Mouse (Mus musculus) adrenal gland, postnatal 14 days (tissue): ENCODE results near the gene Nup50. TPM values are rescaled to one million over a fixed set of nuclear protein-coding genes. Genes with fewer than 3 reads are reported as not detected.

Source experiments
- DNase-seq: peaks from one replicate; pipeline ENCODE4 v3.0.0; 2021; ENCODE audit warnings: mixed read lengths
- total RNA-seq: library from RNA; stranded (reverse); gene quantifications from 2 replicates; pipeline ENCODE4 v1.2.3, GENCODE M21; 2021

Gene Nup50
- total RNA-seq, 1 experiment from 2014 or later: 30.9 TPM

DNA sequence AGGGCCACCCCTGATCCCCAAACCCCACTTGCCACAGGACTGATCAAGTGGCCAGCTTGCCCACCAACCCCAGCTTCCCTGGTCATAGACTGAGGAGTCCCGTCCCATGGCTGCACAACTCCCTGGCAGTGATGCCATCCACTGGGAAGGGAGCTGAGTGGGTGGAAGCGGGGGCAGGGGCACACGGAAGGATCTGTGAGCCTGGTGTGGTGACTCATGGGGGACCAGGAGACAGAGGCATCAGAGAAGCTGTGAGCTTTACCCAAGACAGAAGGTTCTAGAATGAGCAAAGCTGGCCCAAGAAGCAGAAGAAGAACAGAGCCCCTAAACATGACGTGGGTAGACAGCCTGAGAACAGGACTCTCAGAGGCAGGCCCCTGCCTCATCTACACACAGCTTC, 26.8 kb downstream of the Nup50 start:
- no peak for DNase-seq

DNA sequence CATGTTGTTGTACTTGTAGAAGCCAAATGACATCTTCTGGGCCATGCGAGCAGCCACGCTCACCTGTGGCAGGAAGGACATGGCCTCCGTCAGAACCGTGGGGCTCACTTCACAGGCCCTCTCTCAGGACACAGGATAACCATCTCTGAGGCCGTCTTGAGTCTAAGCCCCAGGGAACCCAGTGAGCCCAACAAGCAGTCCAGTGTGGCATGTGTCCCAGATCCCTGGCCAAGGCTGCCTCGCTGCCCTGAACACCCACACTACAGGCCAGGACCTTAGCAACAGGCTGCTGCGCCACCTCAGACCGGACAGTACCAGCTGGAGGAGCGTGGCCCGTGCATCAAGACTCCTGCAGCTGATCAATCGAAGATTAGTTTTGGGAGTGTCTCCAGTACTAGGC, 30.0 kb downstream of the Nup50 start:
- DNase-seq: peak; percentile 32

DNA sequence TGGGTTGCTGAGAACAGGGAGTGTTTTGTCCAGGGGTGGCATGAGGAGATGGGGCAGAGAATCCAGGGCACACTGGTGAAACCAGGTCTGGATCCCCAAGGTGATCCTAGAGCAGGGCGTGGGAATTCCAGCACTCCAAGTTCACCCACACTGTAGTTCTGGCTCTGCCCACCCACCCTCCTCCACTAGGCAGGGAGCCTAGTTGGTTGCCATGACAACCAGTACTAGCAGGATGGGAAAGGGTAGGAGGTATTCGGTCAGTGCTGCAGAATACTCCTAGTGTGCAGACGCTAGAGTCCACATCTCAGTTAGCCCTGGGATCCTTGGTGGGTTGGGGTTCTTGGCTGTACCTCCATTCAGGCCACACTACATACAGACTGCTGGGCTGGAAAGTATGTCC, 34.6 kb downstream of the Nup50 start:
- no peak for DNase-seq

DNA sequence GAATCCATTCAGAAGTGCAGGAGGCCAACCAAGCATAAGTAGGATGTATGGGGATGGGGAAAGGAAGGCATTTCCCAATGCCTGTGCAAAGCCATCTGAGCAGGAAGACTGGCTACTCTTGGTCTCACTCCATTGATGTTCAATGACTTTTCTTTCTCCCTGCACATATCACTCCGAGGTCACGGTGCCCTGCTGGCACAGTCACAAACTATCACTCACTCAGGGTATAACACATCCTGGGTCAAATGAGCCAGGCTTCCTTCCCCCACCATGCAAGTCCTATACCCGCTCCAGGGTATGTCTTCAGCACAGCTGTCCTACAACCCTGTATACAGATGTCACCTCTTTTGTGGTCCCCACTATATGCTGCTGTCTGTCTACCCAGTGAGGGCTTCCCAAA, 35.1 kb downstream of the Nup50 start:
- peak; percentile 72 for DNase-seq

DNA sequence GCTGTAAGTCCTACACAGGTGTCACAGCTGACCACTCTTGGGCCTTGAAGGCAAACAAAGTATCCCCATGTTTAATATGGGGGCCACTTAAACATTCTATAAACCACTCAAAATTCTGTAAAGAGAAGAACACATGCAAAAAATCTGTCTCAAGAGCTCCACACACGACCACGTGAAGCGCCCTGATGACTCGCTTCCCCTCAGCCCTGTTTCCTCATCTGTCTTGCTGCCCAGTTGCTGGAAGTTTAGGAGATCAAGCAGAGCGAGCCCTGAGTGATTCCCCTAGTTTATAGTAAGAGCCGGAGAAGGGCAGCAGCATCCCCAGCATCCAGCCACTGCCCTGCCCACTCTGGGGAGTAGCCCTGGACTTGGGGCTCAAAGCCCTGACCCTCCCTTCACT, 36.7 kb downstream of the Nup50 start:
- no peak for DNase-seq

DNA sequence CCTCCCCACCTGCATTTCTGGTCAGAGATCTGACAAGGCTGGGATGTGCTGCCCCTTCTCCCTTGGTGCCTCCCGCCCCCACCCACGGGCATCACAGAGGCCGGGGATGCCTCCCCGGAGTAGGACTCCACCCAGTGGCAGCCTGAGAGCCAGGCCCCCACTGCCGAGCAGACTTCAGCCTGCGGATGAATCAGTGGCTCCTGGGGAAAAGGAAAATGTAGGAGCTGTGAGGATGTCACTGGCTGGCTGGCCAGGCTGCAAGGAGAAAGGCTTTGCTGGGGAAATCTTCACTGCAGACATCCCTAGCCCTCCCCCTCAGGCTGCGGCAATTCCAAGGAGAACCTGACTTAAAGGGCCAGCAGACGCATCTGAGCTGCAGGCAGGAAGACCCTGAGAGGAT, 37.5 kb downstream of the Nup50 start:
- peak; percentile 52 for DNase-seq

DNA sequence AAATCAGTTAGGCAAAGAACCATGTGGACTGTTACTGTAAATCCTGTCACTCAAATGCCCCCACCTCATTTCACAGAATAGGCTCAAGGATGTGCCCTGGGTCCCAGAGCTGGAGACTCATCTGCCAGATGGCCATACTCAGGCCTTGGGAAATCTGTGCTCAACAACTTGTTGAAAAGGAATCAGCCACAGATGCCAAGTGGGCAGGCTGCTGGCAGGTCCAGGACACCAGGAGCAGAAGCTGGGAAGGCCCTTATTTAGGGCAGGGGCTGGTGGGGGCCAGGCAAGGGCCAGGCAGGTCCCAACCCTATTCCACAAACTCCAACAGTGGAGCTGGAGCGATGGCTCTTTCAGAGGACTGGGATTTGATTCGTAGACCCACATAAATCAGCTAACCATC, 39.3 kb downstream of the Nup50 start:
- DNase-seq: no peak

DNA sequence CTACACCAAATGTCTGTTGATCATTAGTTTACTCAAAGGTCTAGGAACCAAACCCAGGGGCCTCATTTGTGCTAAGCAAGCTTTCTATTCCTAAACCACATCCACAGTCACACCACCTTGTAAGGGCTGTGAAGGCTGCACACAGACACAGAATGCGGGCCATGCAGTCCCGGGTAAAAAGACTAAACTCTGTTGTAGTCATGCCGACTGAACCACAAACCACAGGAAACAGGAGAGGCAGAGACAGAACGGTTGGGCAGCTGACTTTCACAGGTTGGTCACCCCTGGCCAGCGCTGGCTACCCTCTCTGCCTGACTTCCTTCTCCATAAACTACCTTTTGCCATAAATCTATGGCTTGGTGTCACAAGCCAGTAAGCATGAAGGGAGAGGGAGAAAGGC, 41.6 kb downstream of the Nup50 start:
- DNase-seq: no peak

DNA sequence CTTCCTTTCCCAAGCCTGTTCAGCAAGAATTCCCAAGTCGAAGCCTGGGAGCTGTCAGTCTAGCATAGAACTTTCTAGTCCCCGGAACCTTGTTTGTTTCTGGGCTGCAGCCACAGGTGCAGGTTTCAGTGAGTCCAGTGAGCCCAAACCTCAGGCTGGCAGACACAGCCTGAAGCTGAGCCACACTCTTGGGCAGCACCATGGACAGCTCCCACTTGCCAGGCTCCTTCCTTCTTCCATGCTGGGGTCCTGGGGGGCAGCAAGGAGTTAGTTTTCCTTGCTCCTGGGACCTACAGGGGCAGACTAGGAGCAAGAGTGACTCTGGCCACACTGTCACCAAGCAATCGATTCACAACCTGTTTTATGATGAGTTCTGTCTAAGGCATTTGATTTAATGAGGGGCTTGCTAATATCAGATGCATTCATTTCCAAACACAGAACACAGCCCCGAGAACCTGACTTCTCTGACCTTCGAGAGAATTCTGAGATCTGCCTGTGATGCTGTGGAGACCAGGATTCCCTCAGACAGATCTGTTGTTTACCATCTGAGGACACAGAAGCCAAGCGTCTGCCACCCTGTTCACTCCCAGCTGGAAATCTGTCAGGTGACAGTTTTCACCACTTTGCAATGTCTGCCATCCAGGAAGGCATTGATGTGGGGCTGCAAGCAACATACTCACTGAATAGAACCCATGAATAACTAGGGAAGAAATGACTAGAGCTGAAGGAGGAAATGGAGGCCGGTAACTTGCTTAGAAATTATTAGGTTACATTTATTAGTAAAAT, 42.6 kb downstream of the Nup50 start:
- peak; percentile 74 for DNase-seq

DNA sequence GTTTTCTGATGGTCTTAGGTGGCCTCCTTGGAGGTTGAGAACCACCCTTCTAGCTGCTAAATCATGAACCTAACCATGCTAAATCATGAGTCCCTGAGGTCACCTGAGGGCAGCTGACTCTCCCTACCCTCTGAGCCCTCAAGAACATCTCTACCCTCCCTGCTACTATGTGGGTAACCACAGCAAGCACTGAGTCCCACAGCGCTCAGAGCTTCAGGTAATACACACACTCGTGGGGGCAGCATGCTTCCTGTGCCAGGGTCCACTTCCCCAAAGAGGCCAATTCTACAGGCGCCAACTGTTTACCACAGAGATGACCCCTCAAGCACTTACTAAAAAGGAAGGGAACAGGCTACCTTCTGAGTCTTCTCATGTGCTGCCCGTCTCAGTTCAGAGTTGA, 45.3 kb downstream of the Nup50 start:
- DNase-seq: no peak

DNA sequence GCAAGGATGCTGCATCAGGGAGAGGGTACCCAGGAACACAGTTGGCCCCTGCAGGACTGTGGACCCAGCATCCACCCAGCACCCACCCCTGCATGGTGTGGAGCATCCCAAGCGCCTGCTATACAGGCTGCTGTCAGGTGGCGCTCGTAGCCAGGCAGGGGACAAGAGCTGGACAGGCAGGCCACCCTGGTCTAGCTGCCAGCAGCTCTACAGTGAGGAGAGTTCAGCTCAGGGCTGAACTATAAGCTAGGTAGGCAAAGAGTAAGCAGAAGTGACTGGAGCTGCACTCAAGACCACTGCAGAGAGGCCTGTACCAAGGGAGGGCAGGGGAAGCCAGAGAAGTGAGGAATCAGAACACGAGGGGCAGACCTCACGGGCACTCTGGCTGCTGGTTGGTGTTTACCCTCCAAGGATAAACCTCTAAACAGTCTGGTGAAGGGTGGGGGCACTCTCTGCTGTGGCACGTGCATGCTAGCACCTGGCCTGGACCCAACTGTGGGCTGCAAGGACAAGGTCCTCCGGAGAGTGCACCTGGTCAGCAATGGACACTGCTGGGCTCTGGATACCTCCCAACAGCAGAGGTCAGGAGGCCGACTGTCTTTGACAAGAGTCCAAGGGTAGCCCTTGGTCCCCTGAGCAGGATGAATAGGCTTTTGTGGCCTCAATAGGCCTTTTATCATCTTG, 49.8 kb downstream of the Nup50 start:
- DNase-seq: no peak

DNA sequence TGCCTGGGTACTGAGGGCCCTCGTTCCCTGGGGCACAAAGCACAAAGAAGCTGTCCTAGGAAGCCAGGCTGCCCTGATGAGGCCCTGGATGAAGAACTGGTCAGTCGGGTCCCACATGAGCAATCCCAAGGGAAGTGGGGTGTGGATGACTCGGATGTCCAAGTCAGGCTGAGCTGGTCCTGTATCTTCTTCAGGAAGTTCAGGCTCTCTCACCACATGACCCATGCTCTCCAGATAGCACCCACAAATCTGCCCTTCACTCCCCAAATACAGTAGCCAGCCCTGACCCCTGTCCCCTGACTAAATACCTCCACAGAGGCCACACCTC, 50.3 kb downstream of the Nup50 start:
- no peak for DNase-seq

DNA sequence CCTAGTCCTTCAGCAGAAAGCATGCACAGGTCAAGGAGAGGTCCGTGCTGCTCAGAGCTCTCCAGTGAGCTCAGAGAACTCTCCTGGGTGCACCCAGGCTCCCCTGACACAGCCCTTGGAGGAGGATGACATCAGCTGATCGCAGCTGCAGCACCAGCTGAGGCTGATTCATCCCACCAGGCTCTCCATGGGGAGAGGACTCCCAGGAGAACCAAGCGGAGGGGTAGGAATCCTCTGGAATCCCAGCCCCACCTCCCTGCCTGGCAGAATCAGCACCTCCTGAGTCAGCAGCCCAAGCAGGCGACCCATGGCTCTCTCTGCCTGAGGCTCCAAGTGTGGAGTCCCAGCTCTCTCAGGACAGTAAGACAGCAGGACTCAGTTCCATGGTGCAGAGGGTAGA, 52.5 kb downstream of the Nup50 start:
- peak; percentile 84 for DNase-seq

DNA sequence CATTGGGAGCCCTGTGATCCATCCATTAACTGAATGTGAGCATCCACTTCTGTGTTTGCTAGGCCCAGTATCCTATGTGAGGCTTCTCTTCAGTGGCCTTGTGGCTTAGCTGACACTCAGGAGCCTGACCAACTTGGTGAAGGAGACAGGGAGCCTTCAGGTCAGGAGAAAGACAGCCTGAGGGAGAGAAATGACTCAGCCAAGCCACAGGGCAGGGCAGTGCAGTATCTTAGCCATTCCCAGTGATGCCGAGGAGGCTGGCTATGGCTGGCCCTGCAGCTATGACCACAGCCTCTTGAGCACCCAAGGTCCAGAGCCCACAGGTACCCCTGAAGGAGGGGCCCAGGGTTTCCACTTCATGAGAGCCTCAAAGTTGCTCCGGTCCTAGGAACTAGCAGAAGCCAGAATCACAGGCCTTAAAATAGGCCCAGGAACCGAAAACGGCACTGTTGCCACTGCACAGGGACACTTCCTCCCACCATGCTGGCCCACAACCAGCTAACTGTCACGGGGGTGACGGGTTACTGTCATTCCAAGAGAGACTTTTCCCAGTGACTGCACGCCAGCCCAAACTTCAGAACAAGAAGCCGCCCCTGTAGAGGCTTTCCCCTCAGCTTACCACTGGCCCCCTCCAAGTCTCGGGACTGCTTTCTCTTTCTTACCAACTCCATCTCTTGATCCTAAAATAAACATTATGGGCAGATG, 58.5 kb downstream of the Nup50 start:
- DNase-seq: no peak

DNA sequence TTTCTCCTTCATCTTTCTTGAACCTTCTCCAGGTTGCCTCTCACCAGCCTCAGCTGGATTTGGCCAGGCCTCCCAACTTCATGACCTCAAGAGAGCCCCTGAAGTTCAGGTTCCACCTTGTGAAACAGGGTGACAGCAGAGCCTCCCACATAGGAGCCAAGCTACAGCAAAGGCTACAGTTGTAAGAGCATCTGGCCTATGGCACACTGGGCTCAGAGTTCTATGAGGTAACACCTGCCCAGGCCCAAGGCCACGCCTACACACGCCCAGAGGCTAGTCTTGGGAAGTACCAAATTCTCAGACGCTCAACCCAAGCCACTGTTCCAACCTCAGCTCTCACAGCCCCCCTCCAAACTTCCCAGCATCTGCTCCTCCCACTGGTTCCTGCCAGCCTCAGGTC, 59.7 kb downstream of the Nup50 start:
- DNase-seq: peak; percentile 45

DNA sequence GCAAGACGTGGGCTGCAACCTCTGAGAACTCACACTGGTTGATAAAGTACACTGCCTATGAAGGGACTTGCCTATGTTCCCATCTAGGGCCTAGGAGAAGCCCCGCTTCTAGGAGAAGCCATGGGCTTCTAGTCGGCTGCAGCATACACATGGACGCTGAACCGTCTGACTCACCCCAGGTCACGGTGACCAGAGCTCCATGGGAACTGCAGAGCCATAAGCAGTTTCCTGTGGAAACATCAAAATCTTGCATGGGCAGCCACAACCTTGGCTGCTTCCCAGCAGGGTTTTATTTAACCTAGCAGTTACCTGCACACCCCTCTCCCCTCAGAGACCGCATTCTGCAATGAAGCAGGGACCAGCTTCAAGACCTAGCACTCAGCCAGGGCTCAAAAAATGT, 60.5 kb downstream of the Nup50 start:
- no peak for DNase-seq

DNA sequence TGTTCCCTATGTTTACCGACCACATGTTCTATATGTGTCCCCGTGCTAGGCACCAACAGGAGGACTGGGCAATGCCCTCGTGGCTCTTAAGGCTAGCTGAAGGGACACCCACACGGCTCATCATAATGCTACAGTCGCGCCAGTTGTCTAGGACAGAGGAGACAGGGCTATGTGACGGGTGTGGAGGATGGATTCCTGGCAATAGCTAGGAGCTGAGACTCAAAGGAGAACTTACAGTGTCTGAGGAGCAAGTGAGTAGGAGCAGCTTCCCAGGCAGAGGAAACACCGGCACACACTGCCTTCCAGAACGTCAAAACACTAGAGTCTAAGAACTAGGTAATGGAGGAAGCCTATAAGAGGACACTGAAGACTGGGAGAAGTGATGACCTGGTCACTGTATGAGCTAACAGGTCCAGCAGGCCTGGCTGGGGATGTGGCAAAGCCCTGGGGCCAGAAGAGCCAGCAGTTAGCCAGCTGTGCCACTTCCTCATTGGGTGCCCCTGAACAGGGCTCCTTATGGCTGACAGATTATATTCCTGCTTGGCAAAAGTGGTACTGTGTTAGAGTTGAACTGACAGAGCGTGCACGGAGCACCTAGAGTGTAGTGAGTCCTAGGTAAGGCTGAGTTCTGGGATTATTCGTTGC, 62.4 kb downstream of the Nup50 start:
- DNase-seq: no peak

DNA sequence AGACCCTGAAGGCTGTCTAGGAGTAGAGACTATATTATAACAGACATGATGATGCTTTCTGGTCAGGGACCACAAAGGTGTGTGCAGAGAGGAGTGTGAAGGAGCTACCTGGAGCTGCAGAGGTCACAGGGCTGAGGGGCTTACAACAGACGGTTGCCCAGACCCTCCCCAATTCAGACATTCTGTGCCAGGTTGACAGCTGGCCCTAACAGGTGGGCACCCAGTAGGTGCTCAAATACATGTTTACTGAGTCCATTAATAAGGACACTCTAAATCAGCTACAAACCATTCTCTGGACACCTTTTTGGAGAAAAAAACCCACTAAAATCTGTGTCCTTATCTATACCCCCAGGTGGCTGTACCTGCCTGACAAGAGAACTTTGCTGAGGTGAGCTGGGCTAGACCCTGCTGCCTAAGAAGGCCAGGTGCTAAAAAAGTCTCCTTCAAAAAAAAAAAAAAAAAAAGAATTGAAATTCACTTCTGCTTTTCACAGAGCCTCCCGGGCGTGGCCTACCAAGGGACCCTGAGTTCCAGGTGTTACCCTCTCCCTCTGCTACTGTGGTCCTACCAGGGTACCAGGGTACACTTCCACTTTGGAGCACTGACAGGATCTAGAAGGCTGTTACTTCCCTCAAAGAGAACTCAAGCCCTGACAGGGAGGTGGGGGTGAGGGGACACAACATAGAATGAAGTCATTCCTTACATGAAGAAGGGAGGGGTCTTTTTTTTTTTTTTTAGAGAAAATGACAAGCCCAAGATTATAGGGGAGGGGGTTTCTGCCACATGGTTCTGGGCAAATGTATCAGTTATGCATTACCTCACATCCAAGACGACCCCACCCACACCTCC, 63.2 kb downstream of the Nup50 start:
- DNase-seq: no peak

DNA sequence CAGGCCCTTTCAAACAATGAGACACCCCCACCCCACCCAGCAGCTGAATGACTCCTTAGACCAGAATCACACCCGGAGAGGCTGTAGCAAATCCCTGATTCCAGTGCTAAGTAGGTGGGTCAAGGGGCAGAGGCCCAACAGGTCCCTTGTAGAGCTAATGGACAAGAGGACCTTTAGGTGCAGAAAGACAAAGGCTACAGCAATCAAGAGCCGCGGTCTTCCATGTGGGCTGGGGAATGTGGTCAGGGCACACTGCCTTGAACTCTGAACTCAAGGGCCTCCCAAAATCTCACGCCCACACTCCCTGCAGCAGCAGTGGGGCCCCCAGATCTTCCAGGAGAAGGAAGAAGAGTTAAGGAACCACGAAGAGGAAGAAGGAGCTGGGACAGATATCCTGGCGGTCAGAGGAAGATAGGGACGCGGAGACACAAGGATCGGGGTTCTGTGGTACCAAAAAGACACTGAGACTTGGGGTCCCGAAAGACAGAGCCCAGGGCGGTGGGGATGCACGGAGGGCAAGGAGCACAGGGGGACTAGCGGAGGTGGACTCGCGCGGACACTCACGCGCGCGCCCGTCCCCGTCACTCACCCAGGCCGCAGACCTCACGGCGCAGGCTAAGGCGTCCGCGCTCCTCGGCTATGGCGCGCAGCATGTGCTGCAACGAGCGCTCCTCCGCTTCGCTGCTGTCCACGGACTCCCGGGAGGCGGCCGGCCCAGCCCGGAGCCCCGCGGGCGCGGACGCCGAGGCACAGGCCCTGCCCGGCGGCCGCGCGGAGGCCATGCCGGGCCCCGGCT, 64.0 kb downstream of the Nup50 start:
- peak; percentile 74 for DNase-seq

DNA sequence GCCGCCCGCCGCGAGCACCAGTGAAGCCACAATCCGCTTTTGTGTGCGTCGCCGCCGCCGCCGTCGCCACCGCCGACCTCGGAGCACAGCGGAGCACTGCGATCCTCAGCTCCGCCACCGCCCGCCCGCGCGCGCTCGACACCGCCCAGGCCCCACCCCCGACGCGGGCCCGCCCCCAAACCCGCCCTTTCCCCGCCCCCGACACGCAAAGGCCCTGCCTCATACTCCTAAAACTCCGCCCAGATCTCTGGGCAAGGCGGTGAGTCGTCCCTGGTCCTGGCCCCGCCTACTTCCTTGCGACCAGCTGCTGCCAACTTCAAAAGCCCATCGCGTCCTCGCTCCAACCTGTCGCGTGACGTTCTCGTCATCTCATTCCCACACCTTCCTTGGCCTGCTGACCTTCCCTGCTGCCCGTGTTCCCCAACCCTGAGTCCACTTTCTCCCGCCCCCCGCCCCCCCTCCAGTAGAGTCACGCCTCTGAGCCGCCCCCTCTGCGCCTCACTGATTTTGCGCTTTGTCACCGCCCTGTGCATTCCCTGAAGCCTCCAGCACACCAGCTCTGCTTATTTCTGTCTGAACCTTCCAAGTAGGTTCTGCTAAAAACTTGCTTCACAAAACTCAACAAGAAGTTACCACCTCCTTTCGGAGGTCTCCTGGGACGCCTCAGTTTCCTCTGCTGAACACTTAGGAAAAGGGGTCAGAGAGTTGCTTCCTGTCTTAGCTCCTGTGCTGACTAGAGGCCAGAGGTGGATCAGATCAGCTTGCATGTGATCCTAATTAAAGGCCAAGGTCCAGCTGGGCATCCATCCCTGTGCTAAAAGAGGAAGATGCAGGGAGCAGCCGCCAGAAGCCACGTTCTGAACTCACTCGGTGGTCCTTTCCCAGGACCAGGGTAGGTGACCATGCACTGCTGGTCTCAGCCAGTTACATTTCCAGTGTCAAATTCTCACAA, 64.9 kb downstream of the Nup50 start, which contains the start of gene 5031439G07Rik:
Gene 5031439G07Rik, minus strand, starts transcription at position 678 of the 952 bp plus-strand sequence.
- DNase-seq: peak; percentile 95
